Mouse (Mus musculus) erythroblast, adult 5-6 weeks (primary cell): ENCODE results near the gene Sit1. TPM values are rescaled to one million over a fixed set of nuclear protein-coding genes. Genes with fewer than 3 reads are reported as not detected.
"Not testable (repeated sequence)": the region's sequence is repeated elsewhere in the genome, so short reads cannot be mapped to it uniquely, and the experiment has no call there.

Source experiments
- ATAC-seq: replicated peaks from 2 replicates; pipeline ENCODE4 v1.8.0; 2016; ENCODE audit warnings: moderate number of reproducible peaks, mild to moderate bottlenecking, moderate TSS enrichment, inconsistent platforms; ENCODE audit not compliant: poor library complexity, low FRiP score, severe bottlenecking
- total RNA-seq, 2 experiments: library from RNA; stranded (forward) in 1 of 2; stranded (reverse) in 1 of 2; fragments of 150-400 nt in 1 of 2; fragments of 200-764, 138-1000 nt in 1 of 2; gene quantifications; 2 replicates each; pipeline versions ENCODE4 v1.2.3 to v1.2.4; 2015 to 2017; ENCODE audit warnings: low replicate concordance in 2 of 2

Gene Sit1
- total RNA-seq, 2 experiments from 2014 or later, result not detected

GRCm38 (mm10) chr4:43503506-43503905 is 20.0 kb upstream of the Sit1 start:
- no peak for ATAC-seq

GRCm38 (mm10) chr4:43503041-43503440 is 19.5 kb upstream of the Sit1 start:
- ATAC-seq, result no peak

GRCm38 (mm10) chr4:43499407-43500333 is 16.1 kb upstream of the Sit1 start, which contains the start of gene Arhgef39:
TSS of gene Arhgef39 (minus strand) at chr4:43499695.
- ATAC-seq, result peak; percentile 90

GRCm38 (mm10) chr4:43498983-43499382 is 15.4 kb upstream of the Sit1 start:
- ATAC-seq, result peak; percentile 63

- ATAC-seq, result no peak
Measured at GRCm38 (mm10) chr4:43497946-43498345, 14.4 kb upstream of the Sit1 start.

GRCm38 (mm10) chr4:43497405-43497804 is 13.9 kb upstream of the Sit1 start:
- ATAC-seq, result no peak

- ATAC-seq, result no peak
Measured at GRCm38 (mm10) chr4:43496587-43496986, 13.1 kb upstream of the Sit1 start.

- ATAC-seq, result no peak
Measured at GRCm38 (mm10) chr4:43493846-43494240, 10.3 kb upstream of the Sit1 start.

GRCm38 (mm10) chr4:43493186-43493845 is 9.8 kb upstream of the Sit1 start:
- peak; percentile 84 for ATAC-seq

- ATAC-seq, result peak; percentile 89
Measured at GRCm38 (mm10) chr4:43492821-43493185, 9.3 kb upstream of the Sit1 start, which contains the start of gene Ccdc107. TSS of gene Ccdc107 (plus strand) at chr4:43492900.

GRCm38 (mm10) chr4:43492101-43492820 is 8.7 kb upstream of the Sit1 start:
- ATAC-seq, result no peak

GRCm38 (mm10) chr4:43490801-43491200 is 7.3 kb upstream of the Sit1 start:
- ATAC-seq, result peak; percentile 23; the same call in 1 of the 2 replicates

- ATAC-seq, result no peak
Measured at GRCm38 (mm10) chr4:43489611-43490010, 6.1 kb upstream of the Sit1 start.

GRCm38 (mm10) chr4:43485666-43486065 is 2.1 kb upstream of the Sit1 start:
- not testable (repeated sequence) for ATAC-seq

- ATAC-seq, result no peak
Measured at GRCm38 (mm10) chr4:43482591-43482990, 943 bp downstream of the Sit1 start.

- ATAC-seq, result no peak
Measured at GRCm38 (mm10) chr4:43481894-43482456, 1.6 kb downstream of the Sit1 start.

GRCm38 (mm10) chr4:43480985-43481384 is 2.5 kb downstream of the Sit1 start:
- no peak for ATAC-seq

GRCm38 (mm10) chr4:43478906-43479832 is 4.4 kb downstream of the Sit1 start:
- no peak for ATAC-seq

- peak; percentile 44 for ATAC-seq
Measured at GRCm38 (mm10) chr4:43478534-43478858, 5.0 kb downstream of the Sit1 start.
